Mouse (Mus musculus) CD4-positive, CD25-positive, alpha-beta regulatory T cell, adult 2 months (primary cell): ENCODE results near the gene Adcy2.

Source experiments
- DNase-seq: peaks from one replicate; pipeline ENCODE4 v3.0.0-alpha.2; 2012; ENCODE audit warnings: low read depth, low spot score

Gene Adcy2

GRCm38 (mm10) chr13:68828441-68828840 lies 170.9 kb downstream of the Adcy2 start:
- DNase-seq = no peak

GRCm38 (mm10) chr13:68826461-68826860 lies 172.9 kb downstream of the Adcy2 start:
- no peak for DNase-seq

GRCm38 (mm10) chr13:68820858-68821579 lies 178.3 kb downstream of the Adcy2 start:
- DNase-seq = no peak

GRCm38 (mm10) chr13:68815704-68816477 lies 183.4 kb downstream of the Adcy2 start:
- no peak for DNase-seq

GRCm38 (mm10) chr13:68811185-68811584 lies 188.2 kb downstream of the Adcy2 start:
- DNase-seq = no peak

GRCm38 (mm10) chr13:68799777-68800176 lies 199.6 kb downstream of the Adcy2 start:
- no peak for DNase-seq

- no peak for DNase-seq
These were observed 206.1 kb downstream of the Adcy2 start for GRCm38 (mm10) chr13:68793286-68793685.

GRCm38 (mm10) chr13:68787286-68788061 lies 211.9 kb downstream of the Adcy2 start:
- no peak for DNase-seq

- DNase-seq = no peak
These were observed 216.2 kb downstream of the Adcy2 start for GRCm38 (mm10) chr13:68783096-68783495.

GRCm38 (mm10) chr13:68778011-68778672 lies 221.2 kb downstream of the Adcy2 start:
- DNase-seq = no peak

GRCm38 (mm10) chr13:68773599-68774211 lies 225.6 kb downstream of the Adcy2 start:
- DNase-seq = no peak

- no peak for DNase-seq
These were observed 230.8 kb downstream of the Adcy2 start for GRCm38 (mm10) chr13:68768588-68768987.

GRCm38 (mm10) chr13:68765896-68766578 lies 233.3 kb downstream of the Adcy2 start:
- DNase-seq = no peak

- no peak for DNase-seq
These were observed 234.7 kb downstream of the Adcy2 start for GRCm38 (mm10) chr13:68764614-68765013.

GRCm38 (mm10) chr13:68749801-68750200 lies 249.5 kb downstream of the Adcy2 start:
- DNase-seq = no peak

- DNase-seq = no peak
These were observed 250.0 kb downstream of the Adcy2 start for GRCm38 (mm10) chr13:68749370-68749769.

GRCm38 (mm10) chr13:68745426-68745825 lies 253.9 kb downstream of the Adcy2 start:
- no peak for DNase-seq

GRCm38 (mm10) chr13:68712661-68713060 lies 286.7 kb downstream of the Adcy2 start:
- DNase-seq = no peak

- no peak for DNase-seq
These were observed 292.0 kb downstream of the Adcy2 start for GRCm38 (mm10) chr13:68707296-68707747.

GRCm38 (mm10) chr13:68684919-68685318 lies 314.4 kb downstream of the Adcy2 start:
- no peak for DNase-seq

- no peak for DNase-seq
These were observed 318.9 kb downstream of the Adcy2 start for GRCm38 (mm10) chr13:68680429-68680828.
